Mouse (Mus musculus) heart, adult 2 months (tissue): ENCODE measurements at regions not wholly inside any gene's neighbourhood (a gene's known extent, or its start where the extent isn't known, plus 50 kb on each side); places are given as distances from the start of the nearest gene placed in this dataset.
A peak's percentile ranks its signal among the peaks of the same experiment; 100 is the strongest.

Experiments used
- DNase-seq, 2 experiments: peaks; one replicate each; pipeline ENCODE4 v3.0.0; 2021
- H3K27ac ChIP-seq: fragments of 200-600 bp; 2 replicates; pipeline ENCODE4 v1.8.1; 2022
- H3K27me3 ChIP-seq: fragments of 200-500 bp; 2 replicates; pipeline ENCODE4 v1.6.1; 2012; ENCODE audit warnings: mild to moderate bottlenecking, low read length, inconsistent platforms, mixed read lengths; ENCODE audit not compliant: control insufficient read depth, insufficient read depth
- H3K36me3 ChIP-seq: fragments of 200-500 bp; 2 replicates; pipeline ENCODE4 v1.6.1; 2012; ENCODE audit warnings: low read length, inconsistent platforms; ENCODE audit not compliant: control insufficient read depth, insufficient read depth
- H3K4me1 ChIP-seq: fragments of 200-500 bp; 2 replicates; pipeline ENCODE4 v1.6.1; 2011; ENCODE audit warnings: low read length; ENCODE audit not compliant: control insufficient read depth, insufficient read depth
- H3K4me3 ChIP-seq: fragments of 200-600 bp; 2 replicates; pipeline ENCODE4 v1.8.1; 2022
- H3K79me2 ChIP-seq: fragments of 200-500 bp; replicated peaks from 2 replicates; pipeline ENCODE4 v1.6.1; 2012; ENCODE audit warnings: mild to moderate bottlenecking, inconsistent platforms, low read length, moderate library complexity, mixed read lengths; ENCODE audit not compliant: control insufficient read depth, insufficient read depth
- H3K9ac ChIP-seq: fragments of 200-500 bp; 2 replicates; pipeline ENCODE4 v1.6.1; 2012; ENCODE audit warnings: low read depth, mild to moderate bottlenecking, control low read depth, inconsistent platforms, low read length, mixed read lengths
- CTCF ChIP-seq: fragments of 200-600 bp; IDR thresholded peaks from 2 replicates; pipeline ENCODE4 v1.8.1; 2022; ENCODE audit warnings: antibody characterized with exemption, mild to moderate bottlenecking, moderate library complexity
- EP300 ChIP-seq: fragments of 200-500 bp; IDR thresholded peaks from 2 replicates; pipeline ENCODE4 v1.6.1; 2011; ENCODE audit warnings: low read depth, low read length, control low read depth; ENCODE audit not compliant: insufficient read depth
- POLR2A ChIP-seq: fragments of 200-500 bp; IDR thresholded peaks from 2 replicates; pipeline ENCODE4 v1.6.1; 2011; ENCODE audit warnings: mild to moderate bottlenecking, low read depth, low read length, control low read depth; ENCODE audit not compliant: insufficient read depth
- WGBS: fragments of 180-500 bp; shearing (Covaris S2); methylation state at CpG from one replicate; pipeline ENCODE4 v1.1.7; 2018; 5-methylcytosine and 5-hydroxymethylcytosine counted together
- intact Hi-C: fragments of 180-260 bp; cut with DNase I; formaldehyde crosslinking; loops from one replicate; pipeline ENCODE4 v1.15.1; 2025

DNA sequence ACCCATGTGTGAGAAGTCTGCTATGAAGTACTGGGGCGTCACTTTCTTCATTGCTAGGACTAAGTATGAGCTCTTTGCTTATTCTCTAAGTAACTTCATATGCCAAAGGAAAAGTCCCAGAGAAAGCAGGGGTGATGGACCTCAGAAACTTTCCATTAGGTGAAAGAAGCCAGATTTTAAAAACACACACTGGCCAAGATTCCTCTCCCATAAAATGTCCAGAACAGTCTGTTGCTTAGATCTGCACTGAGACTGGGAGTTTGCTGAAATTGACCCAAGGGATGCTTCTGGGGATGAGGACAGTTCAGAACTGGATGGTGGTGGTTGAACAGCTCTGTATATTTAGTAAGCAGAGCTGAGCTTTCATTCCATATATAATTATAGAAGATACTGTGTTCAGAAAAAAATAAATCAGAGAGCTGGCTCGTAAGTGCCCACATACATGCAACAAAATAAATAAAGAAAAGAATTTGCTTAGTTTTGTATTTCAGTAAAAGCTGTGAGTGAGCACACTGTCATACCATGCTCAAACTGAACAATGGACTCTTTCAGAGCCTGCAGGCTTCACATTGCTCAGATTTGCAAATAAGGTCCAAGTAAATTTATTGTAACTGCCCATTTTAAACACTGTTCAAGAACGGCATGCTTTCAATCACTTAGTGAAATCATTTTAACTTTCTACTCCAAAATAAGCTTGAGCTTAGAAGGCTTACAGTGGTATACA is 200.8 kb upstream of the Dapk1 start:
- Histone ChIP-seq H3K9ac (no peak overlapping the region), H3K27ac (no peak overlapping the region), H3K27me3 (no peaks in the 10 kb centered on the region), H3K79me2 (no peaks in the 10 kb centered on the region), H3K4me3 (no peak overlapping the region), H3K36me3 (no peaks in the 10 kb centered on the region), H3K4me1 (peaks cover 2% of the 10 kb centered on the region; the same call in 1 of the 2 replicates)
- DNase-seq = no peak
- 72% methylated on average over 3 of the region's 3 CpGs for WGBS
- TF ChIP-seq EP300 (no peak), POLR2A (no peak), CTCF (no peak)
- intact Hi-C loops = no loop called here

DNA sequence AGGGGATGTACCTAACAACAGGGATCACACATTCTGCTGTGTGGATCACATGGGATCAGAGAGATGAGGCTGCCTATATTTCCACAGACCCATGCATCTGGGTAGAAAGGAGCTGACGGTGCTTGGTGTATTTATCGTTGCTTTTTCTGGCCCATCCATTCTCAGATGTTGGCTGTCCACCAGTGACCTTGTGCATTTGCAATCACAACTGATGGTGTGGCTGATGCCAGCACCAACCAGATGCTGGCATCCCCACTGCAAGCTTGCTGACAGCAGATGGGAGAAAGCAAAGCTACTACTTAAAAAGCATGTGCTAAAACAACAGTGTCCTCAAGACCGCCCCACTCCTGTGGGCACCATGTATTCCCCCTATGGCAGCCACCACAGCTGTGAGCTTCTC is 198.3 kb upstream of the Dapk1 start:
- Histone ChIP-seq H3K36me3 (no peaks in the 10 kb centered on the region), H3K27me3 (no peaks in the 10 kb centered on the region), H3K4me3 (no peak overlapping the region), H3K27ac (no peak overlapping the region), H3K4me1 (peaks cover 2% of the 10 kb centered on the region; the same call in 1 of the 2 replicates), H3K79me2 (no peaks in the 10 kb centered on the region), H3K9ac (no peak overlapping the region)
- DNase-seq = no peak
- intact Hi-C loops = no loop called here
- WGBS = 61% methylated on average over 3 of the region's 3 CpGs
- no peak for TF ChIP-seq CTCF
- TF ChIP-seq POLR2A = no peak
- no peak for TF ChIP-seq EP300

DNA sequence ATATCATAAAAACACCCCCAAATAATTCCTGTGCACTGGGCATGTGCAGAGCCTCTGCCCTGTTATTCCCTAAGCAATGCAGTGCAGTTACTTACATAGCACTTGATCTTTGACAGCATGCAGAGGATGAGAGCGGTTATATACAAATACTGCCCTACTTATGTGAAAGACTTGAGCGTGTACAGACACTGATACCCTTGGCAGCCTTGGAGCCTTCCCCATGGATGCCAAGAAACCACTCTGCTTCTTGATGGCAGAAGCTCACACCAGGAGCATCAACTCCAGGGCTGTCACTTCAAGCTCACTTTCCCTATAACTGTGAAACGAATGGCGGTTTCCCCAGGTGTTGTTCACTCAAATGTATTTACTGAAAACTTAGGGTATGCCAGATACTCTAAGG is 194.4 kb upstream of the Dapk1 start:
- H3K4me1 ChIP-seq = no peaks in the 10 kb centered on the region
- intact Hi-C loops = no loop called here
- no peak for DNase-seq
- H3K36me3 ChIP-seq = no peaks in the 10 kb centered on the region
- no peak overlapping the region for H3K9ac ChIP-seq
- 87% methylated on average over 4 of the region's 4 CpGs for WGBS
- H3K27ac ChIP-seq = no peak overlapping the region
- H3K27me3 ChIP-seq = no peaks in the 10 kb centered on the region
- no peaks in the 10 kb centered on the region for H3K79me2 ChIP-seq
- TF ChIP-seq CTCF (no peak), POLR2A (no peak), EP300 (no peak)
- no peak overlapping the region for H3K4me3 ChIP-seq

DNA sequence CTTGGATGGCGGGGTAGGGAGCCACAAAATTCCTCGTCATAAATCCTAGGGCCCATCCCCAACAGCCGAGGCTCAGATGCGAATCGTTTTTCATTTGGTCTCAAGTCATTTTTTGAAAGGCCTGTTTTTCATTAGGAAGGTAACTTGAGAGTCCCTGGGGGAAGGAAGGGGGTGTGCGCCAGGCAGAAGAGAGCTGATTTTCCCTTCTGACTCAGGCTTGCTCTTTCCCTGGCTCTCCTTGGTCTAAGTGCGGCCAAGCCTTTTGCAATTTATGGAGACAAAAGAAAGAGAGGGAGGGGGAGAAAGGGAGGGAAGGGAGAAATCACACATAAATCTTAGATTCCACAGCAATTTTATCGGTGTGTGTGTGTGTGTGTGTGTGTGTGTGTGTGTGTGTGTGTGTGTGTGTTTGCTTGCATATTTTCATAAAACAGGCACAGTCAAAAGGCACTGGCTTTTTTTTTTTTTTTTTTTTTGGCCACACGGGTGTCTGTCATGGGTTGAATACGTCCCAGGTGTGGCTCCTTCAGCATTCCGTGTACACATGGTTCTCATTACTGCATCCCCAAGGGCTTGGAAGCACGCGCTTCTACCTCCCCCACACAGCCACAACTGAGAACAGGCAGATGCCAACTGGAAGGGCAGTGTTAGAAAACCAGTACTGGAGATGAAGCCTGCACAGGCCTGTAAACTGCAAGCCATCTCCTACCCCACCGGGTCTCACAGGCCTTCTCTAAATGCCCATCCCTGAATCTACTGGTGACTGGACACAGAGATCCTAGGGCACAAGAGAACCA is 191.8 kb upstream of the Dapk1 start:
- 76% methylated on average over 14 of the region's 14 CpGs for WGBS
- peak; percentile 62 to 77 for DNase-seq

DNA sequence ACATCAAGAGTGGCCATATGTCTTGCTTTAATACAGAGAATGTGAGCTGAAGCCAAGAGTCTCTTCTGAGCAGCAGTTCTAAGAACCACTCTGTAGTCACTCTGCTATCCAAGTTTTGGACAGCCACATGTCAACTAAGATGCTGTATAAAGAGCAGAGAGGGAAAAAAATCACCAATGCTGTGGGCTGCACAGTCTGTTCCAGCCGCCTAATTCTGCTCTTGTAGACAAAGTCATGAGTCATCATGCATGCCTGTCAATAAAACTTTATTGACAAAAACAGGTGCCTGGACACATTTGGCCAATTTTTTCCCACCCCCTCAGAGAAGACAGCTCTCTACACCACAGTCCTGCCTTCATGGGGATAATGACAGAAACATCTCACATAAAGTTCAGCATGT is 185.7 kb upstream of the Dapk1 start:
- no peaks in the 10 kb centered on the region for H3K27me3 ChIP-seq
- H3K9ac ChIP-seq = no peak overlapping the region
- intact Hi-C loops = loop anchor here (5.0 kb wide), 1 partner anchor 119 kb away; no protein-coding TSS in a partner anchor
- WGBS = 83% methylated on average over 1 of the region's 1 CpGs
- no peaks in the 10 kb centered on the region for H3K36me3 ChIP-seq
- no peaks in the 10 kb centered on the region for H3K79me2 ChIP-seq
- no peak for DNase-seq
- H3K4me3 ChIP-seq = no peak overlapping the region
- peaks cover 4% of the 10 kb centered on the region for H3K4me1 ChIP-seq
- peak overlapping the region; percentile 66; the same call in 1 of the 2 replicates for H3K27ac ChIP-seq
- TF ChIP-seq EP300 (no peak), CTCF (no peak), POLR2A (no peak)

More for the DNA sequence above, 191.8 kb upstream of the Dapk1 start:
- no peaks in the 10 kb centered on the region for H3K36me3 ChIP-seq
- TF ChIP-seq CTCF = no peak
- TF ChIP-seq EP300 = 0 out of 2 replicates have a peak, but pooled peaks have one; percentile 14
- TF ChIP-seq POLR2A = no peak
- H3K27ac ChIP-seq = no peak overlapping the region
- H3K4me3 ChIP-seq = no peak overlapping the region
- intact Hi-C loops = no loop called here
- H3K4me1 ChIP-seq = no peaks in the 10 kb centered on the region
- no peaks in the 10 kb centered on the region for H3K27me3 ChIP-seq
- H3K79me2 ChIP-seq = no peaks in the 10 kb centered on the region
- H3K9ac ChIP-seq = no peak overlapping the region

DNA sequence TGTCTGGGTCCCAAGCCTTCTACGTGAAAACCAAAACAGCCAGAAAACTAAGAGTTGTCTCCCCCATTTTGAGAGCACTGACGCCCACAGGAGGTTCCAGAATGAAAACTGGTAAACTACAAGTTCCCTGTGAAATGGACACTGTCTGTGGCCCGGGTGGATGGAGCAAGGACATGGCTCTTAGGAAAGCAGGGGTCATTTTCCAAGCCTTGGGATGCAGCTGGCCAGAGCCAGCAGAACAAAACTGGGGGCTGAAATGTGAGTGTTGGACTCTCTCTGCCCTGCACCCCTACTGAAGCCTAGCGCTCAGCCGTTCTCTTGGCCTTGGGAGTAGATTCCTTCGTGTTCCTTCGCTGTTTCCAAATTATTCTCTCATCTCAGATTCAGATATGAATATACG is 184.7 kb upstream of the Dapk1 start:
- Histone ChIP-seq H3K79me2 (no peaks in the 10 kb centered on the region), H3K36me3 (no peaks in the 10 kb centered on the region), H3K27me3 (no peaks in the 10 kb centered on the region), H3K9ac (no peak overlapping the region), H3K4me1 (peaks cover 6% of the 10 kb centered on the region), H3K4me3 (no peak overlapping the region), H3K27ac (peak overlapping the region; percentile 66)
- WGBS = 68% methylated on average over 8 of the region's 8 CpGs
- TF ChIP-seq POLR2A = no peak
- no peak for TF ChIP-seq EP300
- no peak for TF ChIP-seq CTCF
- DNase-seq = peak in 1 of 2 experiments; percentile 40
- intact Hi-C loops = loop anchor here (5.0 kb wide), 1 partner anchor 120 kb away; no protein-coding TSS in a partner anchor
